Mouse (Mus musculus) liver, adult 2 months (tissue): Measurements from ENCODE around the gene Cutc. TPM values are rescaled to one million over a fixed set of nuclear protein-coding genes. Genes with fewer than 3 reads are reported as not detected.

ENCODE experiments used
- DNase-seq: peaks from one replicate; pipeline ENCODE4 v3.0.0-alpha.2; 2011; ENCODE audit warnings: low read depth, low spot score; ENCODE audit errors: extremely low read depth
- H3K27ac ChIP-seq: fragments of 200-500 bp; replicated peaks from 2 replicates; pipeline ENCODE4 v1.5.1; 2012; ENCODE audit warnings: low read depth, mild to moderate bottlenecking, control low read depth, inconsistent platforms, low read length; ENCODE audit not compliant: insufficient read depth
- H3K27me3 ChIP-seq: fragments of 200-500 bp; 2 replicates; pipeline ENCODE4 v1.6.1; 2012; ENCODE audit warnings: mild to moderate bottlenecking, moderate library complexity, low read length, inconsistent platforms; ENCODE audit not compliant: control insufficient read depth, insufficient read depth
- H3K36me3 ChIP-seq: fragments of 200-500 bp; 2 replicates; pipeline ENCODE4 v1.6.1; 2012; ENCODE audit warnings: low read length, inconsistent platforms; ENCODE audit not compliant: control insufficient read depth, insufficient read depth
- H3K4me1 ChIP-seq: fragments of 200-500 bp; 2 replicates; pipeline ENCODE4 v1.6.1; 2011; ENCODE audit warnings: low read length; ENCODE audit not compliant: control insufficient read depth, insufficient read depth
- H3K4me3 ChIP-seq: fragments of 200-500 bp; 2 replicates; pipeline ENCODE4 v1.5.1; 2011; ENCODE audit warnings: low read depth, mild to moderate bottlenecking, control low read depth, low read length, moderate library complexity; ENCODE audit not compliant: insufficient read depth
- H3K79me2 ChIP-seq: fragments of 200-500 bp; 2 replicates; pipeline ENCODE4 v1.6.1; 2012; ENCODE audit warnings: inconsistent platforms, mild to moderate bottlenecking, low read length, moderate library complexity; ENCODE audit not compliant: control insufficient read depth, insufficient read depth
- H3K9ac ChIP-seq: fragments of 200-500 bp; 2 replicates; pipeline ENCODE4 v1.6.1; 2012; ENCODE audit warnings: low read depth, mild to moderate bottlenecking, control low read depth, inconsistent platforms, low read length
- CTCF ChIP-seq: fragments of 200-500 bp; IDR thresholded peaks from 2 replicates; pipeline ENCODE4 v1.5.1; 2011; ENCODE audit warnings: low read depth, low read length, control low read depth
- POLR2A ChIP-seq: fragments of 200-500 bp; IDR thresholded peaks from 2 replicates; pipeline ENCODE4 v1.6.1; 2011; ENCODE audit warnings: low read length, control low read depth; ENCODE audit not compliant: insufficient read depth; ENCODE audit errors: extremely low read depth
- WGBS: fragments of 180-500 bp; shearing (Covaris S2); methylation state at CpG from one replicate; pipeline ENCODE4 v1.1.7; 2018; 5-methylcytosine and 5-hydroxymethylcytosine counted together
- polyA plus RNA-seq: library from polyadenylated mRNA; depleted of rRNA; stranded (reverse); fragments of >200 nt; gene quantifications from 2 replicates; pipeline ENCODE4 v1.2.3, GENCODE M21; 2012
- total RNA-seq: library from RNA; depleted of rRNA; stranded (reverse); fragments of >200 nt; gene quantifications from 2 replicates; pipeline ENCODE4 v1.2.3, GENCODE M21; 2014

The Cutc gene
- total and polyA plus RNA-seq, 2 experiments: 7.5 to 17.0 TPM

GRCm38 (mm10) chr19:43711159-43711916, 41.5 kb upstream of the Cutc start:
- 57% methylated on average over 22 of the region's 22 CpGs for WGBS
- Histone ChIP-seq H3K4me1 (no peaks in the 10 kb centered on the region), H3K4me3 (no peak overlapping the region), H3K27me3 (no peaks in the 10 kb centered on the region), H3K79me2 (no peaks in the 10 kb centered on the region), H3K27ac (peak overlapping the region; percentile 32; the same call in 1 of the 2 replicates), H3K36me3 (peaks cover 5% of the 10 kb centered on the region; the same call in 1 of the 2 replicates), H3K9ac (no peak overlapping the region)
- no peak for TF ChIP-seq CTCF
- TF ChIP-seq POLR2A: no peak
- no peak for DNase-seq

- TF ChIP-seq POLR2A (no peak), CTCF (no peak)
- H3K27me3 ChIP-seq: no peaks in the 10 kb centered on the region
- H3K4me3 ChIP-seq: no peak overlapping the region
- H3K79me2 ChIP-seq: no peaks in the 10 kb centered on the region
- H3K9ac ChIP-seq: no peak overlapping the region
- no peak for DNase-seq
- peaks cover 3% of the 10 kb centered on the region; the same call in 1 of the 2 replicates for H3K36me3 ChIP-seq
- 88% methylated on average over 5 of the region's 5 CpGs for WGBS
- no peak overlapping the region for H3K27ac ChIP-seq
- no peaks in the 10 kb centered on the region for H3K4me1 ChIP-seq
Observed at GRCm38 (mm10) chr19:43711971-43712370, 40.8 kb upstream of the Cutc start.

DNA sequence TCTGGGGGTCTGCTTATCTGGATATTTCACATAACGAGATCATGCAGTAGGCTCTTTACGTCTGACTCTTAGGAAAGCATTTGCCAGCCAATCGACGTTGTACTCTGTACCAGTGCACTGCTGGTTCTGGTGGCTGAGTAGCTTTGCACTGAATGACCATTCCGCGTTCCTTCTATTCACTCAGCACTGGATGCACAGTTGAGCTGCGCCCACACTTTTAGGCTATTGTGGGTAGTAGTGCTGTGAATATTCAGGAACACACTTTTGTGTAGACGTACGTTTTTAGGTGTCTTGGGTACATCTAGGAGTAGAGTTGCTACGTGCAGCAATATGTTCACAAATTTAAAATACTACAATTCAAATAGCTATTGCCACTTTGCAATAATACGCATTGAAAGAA, 32.7 kb upstream of the Cutc start:
- no peak overlapping the region for H3K4me3 ChIP-seq
- WGBS: 98% methylated on average over 11 of the region's 11 CpGs
- peaks cover 9% of the 10 kb centered on the region; the same call in 1 of the 2 replicates for H3K36me3 ChIP-seq
- H3K27me3 ChIP-seq: no peaks in the 10 kb centered on the region
- no peak overlapping the region for H3K27ac ChIP-seq
- DNase-seq: no peak
- H3K4me1 ChIP-seq: no peaks in the 10 kb centered on the region
- no peaks in the 10 kb centered on the region for H3K79me2 ChIP-seq
- no peak overlapping the region for H3K9ac ChIP-seq
- TF ChIP-seq CTCF (no peak), POLR2A (no peak)

GRCm38 (mm10) chr19:43722891-43723290, 29.9 kb upstream of the Cutc start:
- peaks cover 20% of the 10 kb centered on the region for H3K36me3 ChIP-seq
- H3K79me2 ChIP-seq: no peaks in the 10 kb centered on the region
- no peak for DNase-seq
- WGBS: 78% methylated on average over 8 of the region's 8 CpGs
- TF ChIP-seq CTCF (no peak), POLR2A (no peak)
- no peak overlapping the region for H3K27ac ChIP-seq
- no peak overlapping the region for H3K9ac ChIP-seq
- H3K4me1 ChIP-seq: no peaks in the 10 kb centered on the region
- H3K27me3 ChIP-seq: no peaks in the 10 kb centered on the region
- no peak overlapping the region for H3K4me3 ChIP-seq

GRCm38 (mm10) chr19:43723501-43723900, 29.3 kb upstream of the Cutc start:
- no peak overlapping the region for H3K27ac ChIP-seq
- no peak for DNase-seq
- no peaks in the 10 kb centered on the region for H3K27me3 ChIP-seq
- no peaks in the 10 kb centered on the region for H3K79me2 ChIP-seq
- no peak overlapping the region for H3K4me3 ChIP-seq
- no peaks in the 10 kb centered on the region for H3K4me1 ChIP-seq
- peaks cover 26% of the 10 kb centered on the region for H3K36me3 ChIP-seq
- no peak for TF ChIP-seq CTCF
- no peak for TF ChIP-seq POLR2A
- whole genome bisulfite sequencing: 80% methylated on average over 10 of the region's 10 CpGs
- no peak overlapping the region for H3K9ac ChIP-seq

GRCm38 (mm10) chr19:43724194-43724593, 28.6 kb upstream of the Cutc start:
- Histone ChIP-seq H3K9ac (no peak overlapping the region), H3K27ac (no peak overlapping the region), H3K4me3 (no peak overlapping the region), H3K79me2 (no peaks in the 10 kb centered on the region), H3K4me1 (no peaks in the 10 kb centered on the region), H3K27me3 (no peaks in the 10 kb centered on the region), H3K36me3 (peaks cover 24% of the 10 kb centered on the region)
- no peak for TF ChIP-seq POLR2A
- TF ChIP-seq CTCF: no peak
- no peak for DNase-seq
- 98% methylated on average over 20 of the region's 20 CpGs for WGBS
